Mouse (Mus musculus) liver, embryonic 13.5 days (tissue): ENCODE data around the gene Gad1. TPM values are rescaled to one million over a fixed set of nuclear protein-coding genes. Genes with fewer than 3 reads are reported as not detected.

Experiments
- ATAC-seq: fragments of 200-750 bp; cut with Nextera tagmentation; 2 replicates; pipeline ENCODE4 v1.8.0; 2017; ENCODE audit warnings: low read depth, mild to moderate bottlenecking, moderate number of reproducible peaks, moderate library complexity
- DNase-seq: peaks from one replicate; pipeline ENCODE4 v3.0.0; 2022
- H3K27ac ChIP-seq: fragments of 300-500 bp; sonication (generic); 2 replicates; pipeline ENCODE4 v1.5.1; 2015; ENCODE audit warnings: moderate library complexity, mild to moderate bottlenecking, inconsistent platforms
- H3K27me3 ChIP-seq: fragments of 300-500 bp; sonication (generic); 2 replicates; pipeline ENCODE4 v1.6.1; 2015; ENCODE audit warnings: mild to moderate bottlenecking, inconsistent platforms
- H3K36me3 ChIP-seq: fragments of 300-500 bp; sonication (generic); 2 replicates; pipeline ENCODE4 v1.6.1; 2015; ENCODE audit warnings: mild to moderate bottlenecking, inconsistent platforms
- H3K4me1 ChIP-seq: fragments of 300-500 bp; sonication (generic); replicated peaks from 2 replicates; pipeline ENCODE4 v1.6.1; 2015; ENCODE audit warnings: inconsistent platforms
- H3K4me2 ChIP-seq: fragments of 300-500 bp; sonication (generic); 2 replicates; pipeline ENCODE4 v1.6.1; 2015; ENCODE audit warnings: inconsistent platforms, mild to moderate bottlenecking, moderate library complexity
- H3K4me3 ChIP-seq: fragments of 300-500 bp; sonication (generic); replicated peaks from 2 replicates; pipeline ENCODE4 v1.5.1; 2015; ENCODE audit warnings: mild to moderate bottlenecking, inconsistent platforms
- H3K9ac ChIP-seq: fragments of 300-500 bp; sonication (generic); 2 replicates; pipeline ENCODE4 v1.6.1; 2015; ENCODE audit warnings: mild to moderate bottlenecking, inconsistent platforms
- H3K9me3 ChIP-seq: fragments of 300-500 bp; sonication (generic); replicated peaks from 2 replicates; pipeline ENCODE4 v1.6.1; 2016; ENCODE audit warnings: inconsistent platforms
- WGBS: fragments of 180-500 bp; shearing (Covaris S2); methylation state at CpG from one replicate; pipeline ENCODE4 v1.1.7; 2015; ENCODE audit not compliant: insufficient replicate concordance; 5-methylcytosine and 5-hydroxymethylcytosine counted together
- polyA plus RNA-seq: library from polyadenylated mRNA; unstranded; fragments of >200 nt; fragmentation: Nextera tagmentation; extraction: Ambion mirVana; gene quantifications from 2 replicates; pipeline ENCODE4 v1.2.1, GENCODE M21; 2015

Gene Gad1
- polyA plus RNA-seq, 1 experiment from 2014 or later, result 0.15 TPM

DNA sequence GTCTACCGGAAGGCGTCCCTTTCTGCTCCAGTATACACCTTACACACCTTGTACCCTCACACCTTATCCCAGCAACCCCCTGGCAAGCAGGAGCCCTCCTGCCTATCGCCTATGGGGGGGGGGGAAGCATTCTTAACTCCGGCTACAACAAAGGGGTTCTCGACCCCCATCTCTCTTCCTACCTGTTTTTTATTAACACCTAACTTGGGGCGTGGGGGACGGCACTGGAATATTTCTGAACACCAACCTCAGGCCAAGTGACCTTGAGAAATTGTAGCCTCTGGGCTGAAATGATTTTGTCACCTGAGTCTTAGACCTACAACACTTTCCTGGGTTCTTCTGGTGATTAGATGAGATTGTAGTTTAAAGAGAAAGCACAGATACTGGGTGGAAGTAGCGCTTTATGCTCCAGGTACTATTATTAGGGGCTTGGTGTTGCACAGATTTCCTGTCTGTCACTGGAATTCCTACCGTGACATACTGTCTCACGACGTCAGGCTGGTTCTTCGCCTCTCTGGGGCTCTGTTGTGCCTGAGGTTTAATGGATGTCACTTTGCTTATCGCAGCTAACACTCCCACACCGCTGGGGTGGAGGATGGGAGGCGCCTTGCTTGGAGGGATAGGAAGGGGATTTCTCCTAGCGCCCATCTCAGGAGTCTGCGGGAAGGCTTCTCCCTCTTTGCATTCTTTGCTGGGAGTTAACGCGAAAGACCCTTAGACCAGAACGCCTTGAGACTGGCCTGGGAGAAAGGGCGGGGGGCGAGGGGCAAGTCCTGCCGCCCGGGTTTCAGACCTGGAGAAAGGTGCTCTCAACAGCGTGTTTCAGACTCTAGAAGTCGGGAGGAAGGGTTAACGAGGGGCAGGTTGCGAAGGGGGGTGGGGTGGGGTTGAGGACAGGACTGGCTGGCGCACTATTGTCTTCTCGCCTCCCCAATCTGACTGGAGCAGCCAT, 13.1 kb downstream of the Gad1 start:
- Histone ChIP-seq H3K9ac (no peak overlapping the region), H3K4me3 (no peak overlapping the region), H3K4me2 (no peak overlapping the region), H3K27ac (no peak overlapping the region), H3K4me1 (peaks cover 10% of the 10 kb centered on the region), H3K27me3 (peaks cover 99% of the 10 kb centered on the region), H3K9me3 (no peaks in the 10 kb centered on the region), H3K36me3 (no peaks in the 10 kb centered on the region)
- DNase-seq (no peak), ATAC-seq (no peak)
- WGBS, result 6% methylated on average over 30 of the region's 30 CpGs

GRCm38 (mm10) chr2:70566603-70566981, 13.7 kb downstream of the Gad1 start:
- Histone ChIP-seq H3K27ac (no peak overlapping the region), H3K9me3 (no peaks in the 10 kb centered on the region), H3K27me3 (peaks cover 99% of the 10 kb centered on the region), H3K9ac (no peak overlapping the region), H3K4me3 (no peak overlapping the region), H3K4me2 (no peak overlapping the region), H3K4me1 (peaks cover 10% of the 10 kb centered on the region), H3K36me3 (no peaks in the 10 kb centered on the region)
- no peak for DNase-seq
- 5% methylated on average over 18 of the region's 18 CpGs for WGBS
- no peak for ATAC-seq

DNA sequence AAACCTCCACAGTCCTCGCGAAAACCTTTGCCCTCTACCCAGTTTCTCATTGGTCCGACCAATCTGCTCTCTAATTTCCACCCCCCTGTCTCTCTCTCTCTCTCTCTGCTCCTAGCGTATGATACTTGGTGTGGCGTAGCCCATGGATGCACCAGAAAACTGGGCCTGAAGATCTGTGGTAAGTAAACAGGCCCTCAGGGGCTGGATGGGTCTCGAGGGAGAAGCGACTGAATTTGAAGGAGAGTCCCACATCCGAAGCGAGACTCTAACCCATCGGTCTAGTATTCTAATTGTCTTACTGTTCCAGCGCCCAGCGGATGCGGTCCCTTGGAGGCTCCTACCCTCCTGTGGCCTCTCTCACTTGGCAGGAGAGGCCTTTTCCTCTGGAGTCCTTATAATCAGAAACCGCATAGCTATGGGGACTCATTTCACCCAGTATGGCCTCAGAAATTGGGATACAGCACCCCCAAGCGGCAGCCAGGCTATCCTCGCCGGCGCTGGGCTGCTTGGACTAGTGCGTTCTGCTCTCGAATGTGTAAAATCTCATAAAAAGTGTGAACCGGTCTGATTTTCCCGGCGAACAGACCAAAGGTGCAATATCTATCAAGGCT, 14.3 kb downstream of the Gad1 start:
- 7% methylated on average over 23 of the region's 23 CpGs for WGBS
- ATAC-seq (no peak), DNase-seq (no peak)
- Histone ChIP-seq H3K27me3 (peaks cover 96% of the 10 kb centered on the region), H3K9me3 (no peaks in the 10 kb centered on the region), H3K4me3 (no peak overlapping the region), H3K36me3 (no peaks in the 10 kb centered on the region), H3K4me1 (peaks cover 9% of the 10 kb centered on the region), H3K4me2 (no peak overlapping the region), H3K27ac (no peak overlapping the region), H3K9ac (no peak overlapping the region)

DNA sequence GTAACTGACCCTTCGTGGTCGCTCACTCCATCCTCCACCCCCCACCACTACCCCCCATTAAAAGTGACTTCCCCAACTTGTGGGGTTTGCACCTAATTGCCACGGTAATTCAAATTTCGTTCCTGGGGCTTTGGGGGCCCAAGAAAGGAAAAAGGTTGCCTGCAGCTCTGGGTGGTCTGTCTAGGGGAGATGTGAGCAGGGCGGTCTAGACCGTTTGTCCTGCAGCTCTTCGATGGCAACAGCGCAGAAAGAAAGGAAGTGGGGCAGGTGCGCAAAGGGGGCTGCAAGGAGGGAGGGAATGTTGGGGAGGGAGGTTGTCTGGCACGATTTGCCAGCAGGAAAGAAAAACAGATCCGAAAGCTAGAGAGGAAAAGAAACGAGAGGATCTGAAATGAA, 14.8 kb downstream of the Gad1 start:
- no peaks in the 10 kb centered on the region for H3K36me3 ChIP-seq
- H3K4me2 ChIP-seq, result peak overlapping the region; percentile 52
- peaks cover 7% of the 10 kb centered on the region for H3K4me1 ChIP-seq
- no peak for DNase-seq
- no peak overlapping the region for H3K27ac ChIP-seq
- H3K27me3 ChIP-seq, result peaks cover 96% of the 10 kb centered on the region
- ATAC-seq, result no peak
- H3K4me3 ChIP-seq, result no peak overlapping the region
- no peaks in the 10 kb centered on the region for H3K9me3 ChIP-seq
- WGBS, result 2% methylated on average over 12 of the region's 12 CpGs
- H3K9ac ChIP-seq, result no peak overlapping the region

GRCm38 (mm10) chr2:70568198-70568941, 15.5 kb downstream of the Gad1 start:
- Histone ChIP-seq H3K4me1 (peaks cover 7% of the 10 kb centered on the region), H3K9ac (no peak overlapping the region), H3K27me3 (peaks cover 95% of the 10 kb centered on the region), H3K4me3 (peak overlapping the region; percentile 31), H3K9me3 (no peaks in the 10 kb centered on the region), H3K36me3 (no peaks in the 10 kb centered on the region), H3K4me2 (peak overlapping the region; percentile 52), H3K27ac (no peak overlapping the region)
- DNase-seq (no peak), ATAC-seq (no peak)
- 1% methylated on average over 34 of the region's 34 CpGs for WGBS

GRCm38 (mm10) chr2:70571698-70572097, 18.8 kb downstream of the Gad1 start:
- H3K4me3 ChIP-seq, result no peak overlapping the region
- H3K36me3 ChIP-seq, result no peaks in the 10 kb centered on the region
- 60% methylated on average over 4 of the region's 4 CpGs for WGBS

GRCm38 (mm10) chr2:70572251-70572650, 19.4 kb downstream of the Gad1 start:
- H3K27me3 ChIP-seq, result peaks cover 67% of the 10 kb centered on the region
- no peaks in the 10 kb centered on the region for H3K9me3 ChIP-seq

More at GRCm38 (mm10) chr2:70571698-70572097, 18.8 kb downstream of the Gad1 start:
- Histone ChIP-seq H3K9me3 (no peaks in the 10 kb centered on the region), H3K27ac (no peak overlapping the region), H3K27me3 (peaks cover 73% of the 10 kb centered on the region), H3K9ac (no peak overlapping the region), H3K4me2 (no peak overlapping the region), H3K4me1 (peaks cover 7% of the 10 kb centered on the region)
- ATAC-seq (no peak), DNase-seq (no peak)

DNA sequence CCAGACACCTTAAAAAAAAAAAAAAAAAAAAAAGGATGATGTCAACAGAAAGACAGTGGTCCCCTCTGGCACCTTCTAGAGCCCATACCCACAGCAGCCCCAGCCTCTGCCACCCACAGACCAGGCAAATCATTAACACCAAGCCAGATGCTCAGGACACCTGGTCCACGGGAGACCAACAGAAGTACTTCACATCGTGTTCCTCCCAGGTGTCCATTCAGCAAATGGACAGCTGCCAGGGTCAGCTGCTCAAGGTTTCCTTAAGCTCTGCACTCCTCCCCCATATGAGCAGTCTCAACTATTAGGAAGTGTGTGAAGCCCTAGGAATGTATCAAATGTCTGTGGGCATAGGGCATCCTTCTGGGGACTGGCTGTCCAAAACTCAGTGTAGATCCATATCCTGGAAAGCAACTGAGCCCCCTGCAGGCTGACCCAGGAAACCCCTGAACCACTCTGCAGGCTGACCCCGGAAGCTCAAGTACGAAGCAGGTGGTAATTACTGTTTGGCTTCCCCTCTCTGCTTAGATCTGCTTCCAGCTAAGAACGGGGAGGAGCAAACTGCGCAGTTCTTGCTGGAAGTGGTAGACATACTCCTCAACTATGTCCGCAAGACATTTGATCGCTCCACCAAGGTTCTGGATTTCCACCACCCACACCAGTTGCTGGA, 20.8 kb downstream of the Gad1 start:
- Histone ChIP-seq H3K27ac (no peak overlapping the region), H3K4me2 (no peak overlapping the region), H3K9ac (no peak overlapping the region), H3K36me3 (no peaks in the 10 kb centered on the region), H3K9me3 (no peaks in the 10 kb centered on the region), H3K4me3 (no peak overlapping the region), H3K4me1 (no peaks in the 10 kb centered on the region), H3K27me3 (peaks cover 53% of the 10 kb centered on the region)
- ATAC-seq (no peak), DNase-seq (no peak)
- WGBS, result 66% methylated on average over 8 of the region's 8 CpGs

More at GRCm38 (mm10) chr2:70572251-70572650, 19.4 kb downstream of the Gad1 start:
- H3K4me1 ChIP-seq, result peaks cover 7% of the 10 kb centered on the region
- no peak overlapping the region for H3K27ac ChIP-seq
- no peak overlapping the region for H3K9ac ChIP-seq
- 34% methylated on average over 9 of the region's 9 CpGs for WGBS
- no peak for DNase-seq
- no peak overlapping the region for H3K4me3 ChIP-seq
- H3K4me2 ChIP-seq, result no peak overlapping the region
- ATAC-seq, result no peak
- H3K36me3 ChIP-seq, result no peaks in the 10 kb centered on the region

- H3K36me3 ChIP-seq, result no peaks in the 10 kb centered on the region
- WGBS, result 67% methylated on average over 6 of the region's 6 CpGs
- no peaks in the 10 kb centered on the region for H3K27me3 ChIP-seq
- no peak overlapping the region for H3K4me2 ChIP-seq
- H3K4me3 ChIP-seq, result no peak overlapping the region
- no peak overlapping the region for H3K27ac ChIP-seq
- DNase-seq (no peak), ATAC-seq (no peak)
- H3K9ac ChIP-seq, result no peak overlapping the region
- H3K4me1 ChIP-seq, result no peaks in the 10 kb centered on the region
- H3K9me3 ChIP-seq, result no peaks in the 10 kb centered on the region
Observed at GRCm38 (mm10) chr2:70588200-70588599, 35.3 kb downstream of the Gad1 start.

DNA sequence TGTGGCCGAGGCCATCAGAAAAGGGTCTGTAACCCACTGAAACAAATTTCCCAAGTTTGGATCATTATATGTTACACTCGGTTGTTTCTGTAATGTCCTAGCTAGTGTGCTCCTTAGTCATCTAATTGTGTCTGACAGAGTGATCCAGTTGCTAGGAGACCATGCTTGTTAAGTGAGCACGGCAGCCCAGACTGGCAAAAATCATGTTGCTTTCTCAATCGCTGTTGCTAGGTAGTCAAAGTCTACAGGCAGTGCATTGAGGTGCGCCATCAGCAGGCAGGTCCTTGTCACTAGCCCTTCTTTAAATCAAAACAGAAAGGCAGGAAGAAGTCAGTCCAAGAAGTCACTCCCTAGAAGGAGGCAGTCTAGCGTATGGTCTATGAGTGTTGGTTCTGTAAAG, 39.6 kb downstream of the Gad1 start:
- Histone ChIP-seq H3K27ac (no peak overlapping the region), H3K4me1 (no peaks in the 10 kb centered on the region), H3K36me3 (no peaks in the 10 kb centered on the region), H3K4me2 (no peak overlapping the region), H3K9me3 (no peaks in the 10 kb centered on the region), H3K4me3 (no peak overlapping the region), H3K9ac (no peak overlapping the region), H3K27me3 (no peaks in the 10 kb centered on the region)
- ATAC-seq (no peak), DNase-seq (no peak)
- WGBS, result 68% methylated on average over 6 of the region's 6 CpGs

- ATAC-seq, result no peak
- no peaks in the 10 kb centered on the region for H3K9me3 ChIP-seq
- H3K4me2 ChIP-seq, result no peak overlapping the region
- no peak overlapping the region for H3K27ac ChIP-seq
- WGBS, result 65% methylated on average over 5 of the region's 5 CpGs
- no peaks in the 10 kb centered on the region for H3K4me1 ChIP-seq
- no peaks in the 10 kb centered on the region for H3K27me3 ChIP-seq
- H3K4me3 ChIP-seq, result no peak overlapping the region
- no peak for DNase-seq
- no peak overlapping the region for H3K9ac ChIP-seq
- H3K36me3 ChIP-seq, result no peaks in the 10 kb centered on the region
Observed at GRCm38 (mm10) chr2:70593670-70594069, 40.8 kb downstream of the Gad1 start.
